Mouse (Mus musculus): ENCODE measurements around the gene Mov10. TPM values are rescaled to one million over a fixed set of nuclear protein-coding genes. Genes with fewer than 3 reads are reported as not detected.

Gene Mov10
- total RNA-seq (2023) = 10 to 100 TPM; 15.4 to 16.9 TPM

DNA sequence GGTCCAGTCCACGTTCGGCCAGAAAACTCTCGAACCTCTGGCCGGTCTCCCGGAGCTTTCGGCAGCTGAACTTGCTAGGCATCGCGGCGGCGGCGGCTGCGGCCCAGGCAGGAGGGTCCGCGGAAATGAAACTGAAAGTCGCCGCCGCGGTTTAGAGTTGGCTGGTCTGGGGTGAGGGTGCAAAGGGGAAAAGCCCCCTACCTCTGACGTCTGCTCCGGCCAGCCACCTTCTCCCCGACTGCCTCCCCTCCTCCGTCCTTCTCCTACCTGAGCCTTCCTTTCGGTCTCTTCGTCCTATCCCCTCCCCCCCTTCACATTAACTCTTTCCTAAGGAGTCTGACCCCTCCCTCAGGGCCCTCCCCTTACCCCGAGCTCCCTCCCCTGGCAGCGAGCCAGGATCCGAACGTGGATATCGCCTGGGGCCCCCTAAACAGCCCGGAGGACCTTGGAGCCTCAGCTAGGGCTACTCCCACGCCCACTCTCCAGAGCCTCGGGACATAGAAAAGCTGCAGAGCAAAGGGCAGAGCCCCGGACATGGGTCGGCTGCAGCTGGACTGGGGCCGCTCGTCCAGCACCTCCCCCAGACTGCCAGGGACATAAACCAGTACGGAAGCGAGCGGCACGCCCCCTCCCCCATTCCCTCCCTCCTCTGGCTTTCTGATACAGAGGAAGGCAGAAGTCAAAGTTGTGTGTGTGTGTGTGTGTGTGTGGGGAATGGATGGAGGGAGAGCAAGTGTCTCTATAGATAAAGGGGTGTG is at the start of gene Mov10:
Gene Mov10, minus strand, starts transcription at position 573 of the 758 bp plus-strand sequence.

DNA sequence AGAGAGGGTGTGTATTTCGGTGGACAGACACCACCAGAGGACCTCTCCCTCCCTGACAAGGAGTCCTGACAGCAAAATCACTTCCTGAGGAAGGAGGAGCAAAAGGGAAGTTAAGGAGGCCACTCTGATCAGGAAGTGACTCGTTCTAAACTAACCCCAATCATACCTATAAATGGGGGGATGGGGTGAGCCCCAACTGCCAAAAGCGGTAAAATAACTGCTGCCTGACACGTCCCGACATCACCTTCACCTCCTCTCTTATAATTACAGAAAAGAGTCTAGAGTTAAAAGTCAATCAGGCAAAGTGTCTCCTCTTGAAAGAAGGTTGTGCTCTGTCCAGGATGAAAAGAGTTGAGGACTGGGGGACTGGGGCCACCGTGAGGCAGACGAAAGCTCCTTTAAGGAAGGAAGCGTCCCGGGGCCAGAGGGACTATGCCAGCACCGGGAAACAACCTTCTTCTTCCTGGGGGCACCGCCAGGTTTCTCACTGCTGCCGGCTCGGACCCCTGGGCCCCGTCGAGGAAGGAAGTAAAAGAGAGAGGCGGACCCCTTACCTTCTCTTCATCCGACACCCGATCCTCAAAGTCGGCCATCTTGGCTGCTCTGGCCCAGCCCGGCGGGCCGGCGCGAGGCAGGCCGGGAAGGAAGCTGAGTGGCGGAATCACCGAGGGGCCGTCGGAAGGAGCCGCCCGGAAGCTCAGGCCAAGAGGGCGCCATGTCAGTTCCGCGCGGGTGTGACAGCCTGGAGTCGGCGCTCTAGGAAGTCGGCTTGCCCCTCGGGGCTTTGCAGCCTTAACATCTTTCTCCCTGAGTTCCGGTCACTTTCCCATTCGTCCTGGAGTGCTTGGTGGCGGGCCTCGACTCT is 45.7 kb upstream of the Mov10 start, which contains the start of the genes St7l and Capza1:
Gene St7l, plus strand, starts transcription at position 220 of the 865 bp plus-strand sequence.
Gene Capza1, minus strand, starts transcription at position 720 of the 865 bp plus-strand sequence.

GRCm38 (mm10) chr3:104788075-104788474 is 30.3 kb downstream of the Mov10 start, which contains the start of gene Rhoc:
Rhoc (plus strand) TSS chr3:104788375.

DNA sequence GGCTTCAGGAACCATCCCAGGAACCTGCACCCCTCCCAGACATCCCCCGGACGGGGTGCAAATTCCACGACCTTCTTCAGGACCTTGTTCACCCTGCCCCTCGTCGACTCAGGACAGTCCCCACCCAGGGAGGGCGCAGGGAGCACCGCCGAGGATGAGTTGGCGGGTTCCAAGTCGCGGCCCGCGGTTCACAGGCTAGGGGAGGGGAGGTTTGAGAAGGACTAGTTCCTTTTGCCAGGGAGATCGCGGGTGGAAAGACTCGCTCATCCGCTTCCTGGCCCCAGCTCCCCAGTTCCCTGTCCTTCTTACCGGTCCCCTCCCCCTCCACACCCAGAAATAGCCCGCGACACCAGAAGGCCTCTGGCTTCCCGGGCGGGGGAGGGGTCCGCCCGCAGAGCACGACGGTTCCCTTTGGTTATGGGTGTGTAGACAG is 36.9 kb downstream of the Mov10 start, which contains the start of gene Fam19a3:
Gene Fam19a3, minus strand, starts transcription at position 370 of the 433 bp plus-strand sequence.

GRCm38 (mm10) chr3:104780561-104781420 is 37.6 kb downstream of the Mov10 start, which contains the start of gene Ppm1j:
Ppm1j (plus strand) TSS chr3:104781056.

Other genes with a start within 250 kb of the Mov10 start
- gene Slc16a1, start 179.9 kb downstream of the Mov10 start, total RNA-seq (2023) = 1 to 10 TPM; 5.0 to 6.0 TPM
- gene Ppm1j, start 37.5 kb downstream of the Mov10 start, total RNA-seq (2023) = not detected
- not detected for gene Fam19a3, start 36.7 kb downstream of the Mov10 start, total RNA-seq (2023)
- 1 to 10 TPM; 7.5 to 7.6 TPM for gene Rhoc, start 30.2 kb downstream of the Mov10 start, total RNA-seq (2023)
- gene St7l, start 45.4 kb upstream of the Mov10 start, total RNA-seq (2023) = 10 to 100 TPM; 22.9 to 29.7 TPM
- 100 to 1,000 TPM; 202 TPM for gene Capza1, start 45.9 kb upstream of the Mov10 start, total RNA-seq (2023)
- under 1 TPM; 0.21 to 0.97 TPM for gene Wnt2b, start 143.4 kb upstream of the Mov10 start, total RNA-seq (2023)
- 10 to 100 TPM; 15.3 to 17.1 TPM for gene Cttnbp2nl, start 234.6 kb upstream of the Mov10 start, total RNA-seq (2023)
- gene 4930564D02Rik, start 248.3 kb upstream of the Mov10 start, total RNA-seq (2023) = not detected